Mouse (Mus musculus) thymus, adult 18-20 months (tissue): Measurements from ENCODE around the gene Lama4.

Experiments
- DNase-seq, 2 experiments: peaks; one replicate each; pipeline ENCODE4 v3.0.0; 2022; ENCODE audit warnings: mixed read lengths in 2 of 2

Lama4 gene

GRCm38 (mm10) chr10:39065449-39065848, 100.1 kb downstream of the Lama4 start:
- DNase-seq, result no peak

- no peak for DNase-seq
Observed at GRCm38 (mm10) chr10:39066061-39066460, 100.7 kb downstream of the Lama4 start.

- peak; percentile 21 to 45 for DNase-seq
Observed at GRCm38 (mm10) chr10:39066962-39067361, 101.6 kb downstream of the Lama4 start.

- no peak for DNase-seq
Observed at GRCm38 (mm10) chr10:39072048-39072447, 106.7 kb downstream of the Lama4 start.

GRCm38 (mm10) chr10:39096981-39097380, 131.7 kb downstream of the Lama4 start:
- DNase-seq, result no peak

GRCm38 (mm10) chr10:39098746-39099145, 133.4 kb downstream of the Lama4 start:
- no peak for DNase-seq

GRCm38 (mm10) chr10:39104803-39105449, 139.6 kb downstream of the Lama4 start:
- no peak for DNase-seq

GRCm38 (mm10) chr10:39106413-39106812, 141.1 kb downstream of the Lama4 start:
- DNase-seq, result no peak

GRCm38 (mm10) chr10:39106935-39107334, 141.6 kb downstream of the Lama4 start:
- no peak for DNase-seq

- DNase-seq, result no peak
Observed at GRCm38 (mm10) chr10:39108837-39109488, 143.6 kb downstream of the Lama4 start.

GRCm38 (mm10) chr10:39109489-39109874, 144.2 kb downstream of the Lama4 start:
- no peak for DNase-seq

- no peak for DNase-seq
Observed at GRCm38 (mm10) chr10:39121412-39121811, 156.1 kb downstream of the Lama4 start.

GRCm38 (mm10) chr10:39133462-39134310, 168.4 kb downstream of the Lama4 start, which contains the start of the genes Fam229b and Tube1:
Gene Fam229b, minus strand, starts transcription at chr10:39133914.
Gene Tube1, plus strand, starts transcription at chr10:39133976.
- peak; percentile 85 to 92 for DNase-seq

- DNase-seq, result peak in 1 of 2 experiments; percentile 62
Observed at GRCm38 (mm10) chr10:39137766-39138165, 172.5 kb downstream of the Lama4 start.

- no peak for DNase-seq
Observed at GRCm38 (mm10) chr10:39138761-39139160, 173.4 kb downstream of the Lama4 start.

GRCm38 (mm10) chr10:39140843-39141242, 175.5 kb downstream of the Lama4 start:
- no peak for DNase-seq

- DNase-seq, result no peak
Observed at GRCm38 (mm10) chr10:39141401-39141800, 176.1 kb downstream of the Lama4 start.

- no peak for DNase-seq
Observed at GRCm38 (mm10) chr10:39142216-39142615, 176.9 kb downstream of the Lama4 start.

GRCm38 (mm10) chr10:39156719-39157118, 191.4 kb downstream of the Lama4 start:
- no peak for DNase-seq

GRCm38 (mm10) chr10:39157321-39157720, 192.0 kb downstream of the Lama4 start:
- DNase-seq, result no peak

- no peak for DNase-seq
Observed at GRCm38 (mm10) chr10:39158306-39158705, 193.0 kb downstream of the Lama4 start.
